Mouse (Mus musculus) embryonic fibroblast, embryonic 13.5 days (primary cell): ENCODE measurements around the gene Mphosph6.

Source experiments
- CTCF ChIP-seq: IDR thresholded peaks from 2 replicates; pipeline ENCODE4 v1.5.1; 2011; ENCODE audit warnings: mild to moderate bottlenecking, control low read depth, low read length, moderate library complexity, borderline replicate concordance; ENCODE audit not compliant: insufficient read depth
- POLR2A ChIP-seq: IDR thresholded peaks from 2 replicates; pipeline ENCODE4 v1.6.1; 2011; ENCODE audit warnings: low read depth, mild to moderate bottlenecking, control low read depth, low read length, moderate library complexity

- no peak for TF ChIP-seq CTCF
- no peak for TF ChIP-seq POLR2A
Observed at GRCm38 (mm10) chr8:117776075-117776474, 25.7 kb downstream of the Mphosph6 start.
